ENCODE assay signal across 22 mouse cellular contexts in genomic region chr14:41047402-41047801, GRCm38 (mm10). TPM values are rescaled to one million over a fixed set of nuclear protein-coding genes. Genes with fewer than 3 reads are reported as not detected.
"Had no signal": no experiment of that assay in that cellular context is flagged by ENCODE, and none has a peak within 500 bp of the region (broad histone marks: within the 10 kb centered on the region; RNA-seq: fewer than 3 reads in every experiment).

No protein-coding gene starts in this region.

- H3K4me2 ChIP-seq: lung, embryonic 14.5 days; midbrain, embryonic 12.5 days; neural tube, embryonic 13.5 days; neural tube, embryonic 15.5 days; stomach, embryonic 15.5 days had no signal

- DNase-seq: liver, postnatal 0 days; lung, embryonic 14.5 days; lung, postnatal 10 days; lung, postnatal 4 days; midbrain, embryonic 14.5 days; right cerebral cortex, postnatal 14 days; thymus, adult 2 months; thymus, postnatal 25 days; thymus, postnatal 4 days had no signal

- H3K27me3 ChIP-seq: midbrain, embryonic 12.5 days; neural tube, embryonic 13.5 days; neural tube, embryonic 15.5 days; stomach, embryonic 15.5 days had no signal

- H3K9ac ChIP-seq: liver, postnatal 0 days; lung, embryonic 14.5 days; midbrain, embryonic 12.5 days; neural tube, embryonic 13.5 days; neural tube, embryonic 15.5 days; stomach, embryonic 15.5 days had no signal

- H3K27ac ChIP-seq: midbrain, embryonic 10.5 days; midbrain, embryonic 12.5 days; neural tube, embryonic 13.5 days; neural tube, embryonic 15.5 days; stomach, embryonic 15.5 days; stomach, postnatal 0 days had no signal

- H3K4me1 ChIP-seq: midbrain, embryonic 10.5 days; midbrain, embryonic 12.5 days; neural tube, embryonic 13.5 days; neural tube, embryonic 15.5 days; stomach, embryonic 15.5 days had no signal

- H3K36me3 ChIP-seq: midbrain, embryonic 10.5 days; midbrain, embryonic 12.5 days; neural tube, embryonic 13.5 days; neural tube, embryonic 15.5 days; stomach, embryonic 15.5 days had no signal

- H3K4me3 ChIP-seq: midbrain, embryonic 10.5 days; midbrain, embryonic 12.5 days; myocyte; neural tube, embryonic 13.5 days; neural tube, embryonic 15.5 days; stomach, embryonic 15.5 days had no signal

- H3K9me3 ChIP-seq: midbrain, embryonic 10.5 days; midbrain, embryonic 12.5 days; neural tube, embryonic 13.5 days; neural tube, embryonic 15.5 days; stomach, embryonic 15.5 days had no signal

RNA-seq across cellular contexts. Expression of gene Dydc2, which starts 21.6 kb away (rescaled TPM):
- total RNA-seq: megakaryocyte, adult 5-6 weeks; megakaryocyte-erythroid progenitor cell, adult 5-6 weeks had no signal
- polyA plus RNA-seq: liver, postnatal 0 days; lung, embryonic 14.5 days; myocyte; neural tube, embryonic 13.5 days; spleen, adult 2 months; stomach, embryonic 15.5 days; stomach, postnatal 0 days; thymus, adult 2 months; urinary bladder, adult 2 months had no signal

RNA-seq across cellular contexts. Expression of gene Dydc1, which starts 25.3 kb away (rescaled TPM):
- total RNA-seq: megakaryocyte, adult 5-6 weeks; megakaryocyte-erythroid progenitor cell, adult 5-6 weeks had no signal
- polyA plus RNA-seq: liver, postnatal 0 days; lung, embryonic 14.5 days; midbrain, embryonic 10.5 days; midbrain, embryonic 12.5 days; midbrain, embryonic 14.5 days; midbrain, embryonic 16.5 days; myocyte; neural tube, embryonic 11.5 days; neural tube, embryonic 13.5 days; neural tube, embryonic 15.5 days; spleen, adult 2 months; stomach, embryonic 15.5 days; stomach, postnatal 0 days; urinary bladder, adult 2 months had no signal

RNA-seq across cellular contexts. Expression of gene Mat1a, which starts 57.4 kb away (rescaled TPM):
- total RNA-seq: megakaryocyte, adult 5-6 weeks; megakaryocyte-erythroid progenitor cell, adult 5-6 weeks had no signal
- polyA plus RNA-seq: midbrain, embryonic 10.5 days; midbrain, embryonic 12.5 days; midbrain, embryonic 14.5 days; midbrain, embryonic 16.5 days; myocyte; neural tube, embryonic 11.5 days; neural tube, embryonic 13.5 days; neural tube, embryonic 15.5 days; urinary bladder, adult 2 months had no signal
